Mouse (Mus musculus) activated CD4-positive, CD25-positive, alpha-beta regulatory T cell, adult 9 weeks (primary cell): ENCODE measurements around the gene Psmd2. TPM values are rescaled to one million over a fixed set of nuclear protein-coding genes. Genes with fewer than 3 reads are reported as not detected.

ENCODE experiments used
- polyA plus RNA-seq: library from polyadenylated mRNA; unstranded; fragments of 100-300 nt; shearing (Covaris generic); gene quantifications from one replicate; pipeline ENCODE4 v1.2.1, GENCODE M21; 2017

Gene Psmd2
- polyA plus RNA-seq, result 280 TPM

GRCm38 (mm10) chr16:20651076-20651946, at the start of gene Psmd2:
TSS of gene Psmd2 (plus strand) at chr16:20651652.

GRCm38 (mm10) chr16:20611357-20612227, 39.9 kb upstream of the Psmd2 start, which contains the start of the genes Eef1akmt4, Gm49333 and Alg3:
TSS of gene Eef1akmt4 (plus strand) at chr16:20611593.
TSS of gene Gm49333 (plus strand) at chr16:20611610.
TSS of gene Alg3 (minus strand) at chr16:20611735.

GRCm38 (mm10) chr16:20621191-20621990, 30.1 kb upstream of the Psmd2 start, which contains the start of gene Camk2n2:
TSS of gene Camk2n2 (minus strand) at chr16:20621287.

GRCm38 (mm10) chr16:20629731-20630634, 21.5 kb upstream of the Psmd2 start, which contains the start of gene Ece2:
TSS of gene Ece2 (plus strand) at chr16:20629828.

GRCm38 (mm10) chr16:20668013-20668412, 16.6 kb downstream of the Psmd2 start, which contains the start of gene Eif4g1:
TSS of gene Eif4g1 (plus strand) at chr16:20668313.

GRCm38 (mm10) chr16:20693111-20693701, 41.8 kb downstream of the Psmd2 start, which contains the start of gene Fam131a:
TSS of gene Fam131a (plus strand) at chr16:20693241.

Other genes starting within 250 kb of the Psmd2 start
- 46.7 TPM for gene Abcc5, start 225.3 kb upstream of the Psmd2 start, polyA plus RNA-seq
- gene Eif2b5, start 152.8 kb upstream of the Psmd2 start, polyA plus RNA-seq, result 21.8 TPM
- 5.9 TPM for gene Dvl3, start 134.7 kb upstream of the Psmd2 start, polyA plus RNA-seq
- gene Ap2m1, start 116.2 kb upstream of the Psmd2 start, polyA plus RNA-seq, result 454 TPM
- 95.9 TPM for gene Abcf3, start 103.1 kb upstream of the Psmd2 start, polyA plus RNA-seq
- not detected for gene Vwa5b2, start 62.2 kb upstream of the Psmd2 start, polyA plus RNA-seq
- gene Eef1akmt4, start 40.1 kb upstream of the Psmd2 start, polyA plus RNA-seq, result 23.0 TPM
- gene Gm49333, start 40.0 kb upstream of the Psmd2 start, polyA plus RNA-seq, result not detected
- gene Alg3, start 39.9 kb upstream of the Psmd2 start, polyA plus RNA-seq, result 45.0 TPM
- not detected for gene Camk2n2, start 30.4 kb upstream of the Psmd2 start, polyA plus RNA-seq
- not detected for gene Ece2, start 21.8 kb upstream of the Psmd2 start, polyA plus RNA-seq
- gene Eif4g1, start 16.7 kb downstream of the Psmd2 start, polyA plus RNA-seq, result 151 TPM
- gene Fam131a, start 41.6 kb downstream of the Psmd2 start, polyA plus RNA-seq, result 1.1 TPM
- 65.8 TPM for gene Polr2h, start 66.0 kb downstream of the Psmd2 start, polyA plus RNA-seq
- gene Clcn2, start 66.1 kb downstream of the Psmd2 start, polyA plus RNA-seq, result 0.86 TPM
- not detected for gene Chrd, start 81.5 kb downstream of the Psmd2 start, polyA plus RNA-seq
- gene Thpo, start 82.9 kb downstream of the Psmd2 start, polyA plus RNA-seq, result not detected